Mouse (Mus musculus) right cerebral cortex, postnatal 36 days (tissue): ENCODE results near the gene Hbq1b.
"Not testable (repeated sequence)": the region's sequence is repeated elsewhere in the genome, so short reads cannot be mapped to it uniquely, and the experiment has no call there.

Experiments
- DNase-seq, 2 experiments: peaks; one replicate each; pipeline ENCODE4 v3.0.0; 2022; ENCODE audit warnings: low spot score in 2 of 2, mixed read lengths in 1 of 2

The Hbq1b gene

GRCm38 (mm10) chr11:32267188-32267884, 19.4 kb upstream of the Hbq1b start, which contains the start of gene Nprl3:
Nprl3 (minus strand) TSS chr11:32267707.
- DNase-seq = peak; percentile 93

DNA sequence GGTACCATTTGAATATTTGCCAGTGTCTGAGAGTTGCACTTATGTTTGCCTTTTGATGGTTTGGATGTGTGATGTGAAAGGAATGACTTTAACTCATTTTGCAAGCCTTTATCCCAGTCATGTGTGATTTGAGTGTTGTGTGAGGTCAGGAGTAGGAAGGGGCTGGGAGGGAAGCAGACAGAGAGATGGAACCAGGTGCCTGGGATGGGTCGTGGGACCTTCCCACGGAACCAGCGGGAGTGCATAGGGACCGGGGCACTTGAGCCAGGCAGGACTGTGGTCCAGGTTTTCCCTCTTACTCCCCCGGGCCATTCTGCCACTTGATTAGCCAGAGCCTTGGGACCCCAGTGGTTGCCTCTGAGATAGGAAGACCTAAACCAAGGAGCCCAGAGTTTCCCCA, 18.8 kb upstream of the Hbq1b start:
- DNase-seq = no peak

DNA sequence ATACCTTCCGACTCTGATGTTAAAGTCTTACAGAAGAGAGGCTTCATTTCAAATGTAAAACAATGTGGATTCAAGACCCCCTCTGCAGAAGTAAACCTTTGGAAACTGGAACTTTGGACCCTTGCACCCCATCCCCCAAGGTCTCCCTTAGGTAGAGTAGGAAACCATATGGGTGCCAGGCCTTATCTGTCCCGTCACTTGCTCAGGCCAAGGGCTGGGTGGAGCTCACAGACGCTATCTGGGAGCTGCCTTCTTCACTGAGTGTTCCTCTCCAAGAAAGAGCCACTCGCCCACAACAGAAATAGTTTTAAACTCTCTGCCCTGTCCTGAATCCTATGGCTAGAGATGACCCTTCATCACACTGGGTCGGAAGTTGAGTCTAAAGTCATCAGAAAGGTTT, 17.8 kb upstream of the Hbq1b start:
- DNase-seq = no peak

DNA sequence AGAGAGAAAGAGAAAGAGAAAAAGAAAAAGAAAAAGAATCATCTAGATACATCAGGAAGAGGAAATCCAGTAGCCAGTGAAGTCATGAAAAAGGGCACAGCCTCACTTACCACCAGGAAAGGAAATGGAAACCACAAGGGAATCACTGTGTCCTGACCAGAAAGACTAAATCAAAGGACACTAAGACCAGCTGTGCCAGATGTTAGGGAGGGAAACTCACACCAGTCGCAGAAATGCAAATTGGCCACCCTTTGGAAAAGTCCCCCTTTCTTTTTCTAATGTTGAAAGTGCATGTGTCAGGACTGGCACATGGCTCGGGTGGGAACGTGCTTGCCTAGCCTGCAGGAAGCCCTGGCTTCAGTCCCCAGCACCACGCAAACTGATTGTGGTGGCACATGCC, 15.6 kb upstream of the Hbq1b start:
- no peak for DNase-seq

DNA sequence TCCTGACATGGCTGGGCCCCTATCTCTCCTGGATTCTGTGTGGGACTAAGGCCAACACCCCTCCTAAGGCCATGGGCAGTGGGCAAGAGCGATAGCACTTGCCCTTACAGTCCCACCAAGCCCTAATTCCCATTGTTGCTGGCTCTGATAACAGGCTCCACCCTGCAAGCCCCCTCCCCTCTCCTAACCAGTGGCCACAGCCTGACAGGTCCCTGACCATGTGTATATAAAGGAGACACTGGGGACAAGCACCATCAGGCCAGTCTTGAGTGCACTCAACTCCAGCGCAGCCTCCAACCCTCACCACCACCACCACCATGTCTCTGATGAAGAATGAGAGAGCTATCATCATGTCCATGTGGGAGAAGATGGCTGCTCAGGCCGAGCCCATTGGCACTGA, 10.4 kb upstream of the Hbq1b start, which contains the start of gene Hba-x:
Hba-x (plus strand) TSS at position 54 of the 400 bp plus-strand sequence.
- DNase-seq = no peak

DNA sequence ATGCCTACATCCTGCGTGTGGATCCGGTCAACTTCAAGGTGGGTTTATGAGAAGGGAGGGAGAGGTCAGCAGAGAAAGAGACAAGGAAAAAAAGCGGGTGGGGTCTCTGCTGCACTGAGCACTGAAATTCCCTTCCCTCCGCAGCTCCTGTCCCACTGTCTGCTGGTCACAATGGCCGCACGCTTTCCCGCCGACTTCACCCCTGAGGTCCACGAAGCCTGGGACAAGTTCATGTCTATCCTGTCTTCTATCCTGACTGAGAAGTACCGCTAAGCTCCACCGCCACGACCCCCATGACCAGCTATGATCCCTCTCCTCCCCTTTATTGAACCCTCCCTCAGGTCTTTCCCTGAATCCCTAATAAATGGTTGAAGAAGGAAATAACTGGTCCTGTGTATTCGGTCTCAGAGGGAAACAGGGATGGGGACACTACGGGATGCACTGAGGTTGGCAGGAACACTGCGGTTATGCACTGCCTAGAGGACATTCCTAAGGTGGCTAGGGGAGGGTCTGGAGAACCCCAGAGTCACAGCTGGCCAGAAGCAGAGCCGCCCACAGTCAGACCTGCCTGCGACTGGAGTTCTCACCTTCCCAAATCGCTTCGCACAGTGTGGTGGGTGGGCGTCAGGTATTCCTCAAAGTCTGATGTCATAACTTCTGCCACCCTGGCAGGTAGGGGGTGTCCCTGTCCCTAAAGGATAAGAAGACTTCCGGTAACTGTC, 8.9 kb upstream of the Hbq1b start:
- DNase-seq = no peak

GRCm38 (mm10) chr11:32278458-32278957, 8.3 kb upstream of the Hbq1b start:
- no peak for DNase-seq

- DNase-seq = no peak
These were observed 6.1 kb upstream of the Hbq1b start for GRCm38 (mm10) chr11:32280646-32281045.

DNA sequence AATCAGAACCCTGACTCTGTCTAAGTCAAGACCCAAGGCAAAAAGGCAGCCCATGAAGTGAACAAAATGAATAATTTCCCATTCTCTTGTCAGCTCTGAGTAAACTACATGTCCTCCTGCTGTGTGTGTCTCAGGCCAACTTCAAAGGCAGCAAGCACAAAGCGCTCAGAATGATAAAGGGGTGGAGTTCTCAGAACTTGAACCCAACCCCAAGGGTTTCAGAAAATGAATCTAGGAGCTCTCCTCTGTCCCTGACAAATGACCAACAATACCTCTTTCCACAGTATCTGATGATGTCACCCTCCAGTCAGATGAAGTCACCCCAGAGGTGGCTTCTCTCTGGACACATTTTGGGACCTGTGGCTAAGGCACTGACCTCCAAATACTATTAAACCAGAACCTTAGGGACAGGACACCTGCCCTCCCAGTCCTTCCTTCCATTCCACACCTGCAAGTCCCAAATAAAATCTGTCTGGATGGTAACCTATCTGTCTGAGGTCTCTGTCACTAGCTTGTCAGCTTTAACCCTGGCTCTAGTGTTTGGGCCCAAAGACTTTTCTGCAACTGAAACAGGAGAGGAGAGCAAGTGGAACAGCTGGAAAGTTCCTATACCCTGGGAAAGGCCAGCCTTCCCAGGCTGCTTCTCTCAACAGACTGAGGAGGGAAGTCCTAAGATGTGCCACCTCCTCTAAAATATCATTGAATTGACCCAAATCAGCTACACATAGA, 5.2 kb upstream of the Hbq1b start:
- no peak for DNase-seq

DNA sequence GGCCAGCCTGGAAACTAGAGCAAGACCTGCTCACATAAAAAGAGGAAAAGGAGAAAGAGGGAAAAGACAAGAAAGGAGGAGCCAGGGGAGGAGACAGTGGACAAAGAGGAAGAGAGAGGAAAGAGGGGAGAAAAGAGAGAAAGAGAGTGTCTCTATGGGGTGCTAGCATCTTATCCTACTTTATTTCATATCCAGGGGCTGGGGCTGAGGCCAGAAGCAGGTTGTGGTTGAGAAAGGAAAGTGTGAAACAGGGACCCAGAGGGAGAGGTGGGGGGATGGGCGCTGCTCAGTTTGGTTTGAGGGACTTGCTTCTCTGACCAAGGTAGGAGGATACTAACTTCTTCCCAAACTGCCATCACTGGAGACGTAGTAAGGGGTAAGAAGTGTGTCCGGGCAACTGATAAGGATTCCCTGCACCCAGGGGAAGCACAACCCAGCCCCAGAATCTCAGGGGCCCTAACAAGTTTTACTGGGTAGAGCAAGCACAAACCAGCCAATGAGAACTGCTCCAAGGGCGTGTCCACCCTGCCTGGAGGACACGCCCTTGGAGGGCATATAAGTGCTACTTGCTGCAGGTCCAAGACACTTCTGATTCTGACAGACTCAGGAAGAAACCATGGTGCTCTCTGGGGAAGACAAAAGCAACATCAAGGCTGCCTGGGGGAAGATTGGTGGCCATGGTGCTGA, 3.5 kb upstream of the Hbq1b start, which contains the start of gene Hba-a1:
Hba-a1 (plus strand) TSS at position 421 of the 687 bp plus-strand sequence.
- DNase-seq = not testable (repeated sequence)

- not testable (repeated sequence) for DNase-seq
These were observed 2.2 kb upstream of the Hbq1b start for GRCm38 (mm10) chr11:32284582-32284981.

- no peak for DNase-seq
These were observed 1.6 kb upstream of the Hbq1b start for GRCm38 (mm10) chr11:32285031-32285775.

GRCm38 (mm10) chr11:32285887-32286286, 878 bp upstream of the Hbq1b start:
- not testable (repeated sequence) for DNase-seq

GRCm38 (mm10) chr11:32287493-32287825, 694 bp downstream of the Hbq1b start:
- DNase-seq = no peak

GRCm38 (mm10) chr11:32292819-32293218, 6.1 kb downstream of the Hbq1b start:
- not testable (repeated sequence) for DNase-seq

- DNase-seq = not testable (repeated sequence)
These were observed 6.7 kb downstream of the Hbq1b start for GRCm38 (mm10) chr11:32293479-32293878.

GRCm38 (mm10) chr11:32296203-32296602, 9.4 kb downstream of the Hbq1b start, which contains the start of gene Hba-a2:
Hba-a2 (plus strand) TSS chr11:32296489.
- not testable (repeated sequence) for DNase-seq

GRCm38 (mm10) chr11:32297417-32297816, 10.7 kb downstream of the Hbq1b start:
- not testable (repeated sequence) for DNase-seq

DNA sequence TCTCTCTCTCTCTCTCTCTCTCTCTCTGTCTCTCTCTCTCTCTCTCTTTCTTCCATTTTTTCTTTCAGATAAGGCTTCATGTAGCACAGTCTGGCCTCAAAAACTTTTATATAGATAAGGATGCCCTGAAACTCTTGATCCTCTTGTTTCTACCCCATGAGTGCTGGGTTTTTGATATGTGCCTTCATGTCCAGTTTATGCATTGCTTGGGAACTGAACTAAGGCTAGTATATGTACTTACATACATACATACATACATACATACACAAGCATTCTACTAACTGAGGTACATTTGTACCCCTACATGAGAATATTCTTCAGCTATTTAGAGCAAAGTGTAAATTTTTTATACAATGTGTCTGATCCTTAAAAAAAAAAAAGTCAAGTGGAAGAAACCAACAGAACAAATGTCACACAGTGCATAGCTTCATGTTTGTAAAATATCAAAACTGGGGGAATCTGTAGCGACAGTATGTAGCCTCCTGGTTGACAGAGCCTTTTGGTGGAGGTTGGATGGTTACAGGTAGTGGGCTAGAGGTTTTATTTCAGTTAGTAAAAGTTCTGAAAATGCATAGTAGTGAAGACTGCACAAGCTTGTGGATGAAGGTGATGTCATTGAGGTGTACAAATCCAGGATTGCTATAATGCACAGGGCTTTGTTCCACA, 11.2 kb downstream of the Hbq1b start:
- no peak for DNase-seq

DNA sequence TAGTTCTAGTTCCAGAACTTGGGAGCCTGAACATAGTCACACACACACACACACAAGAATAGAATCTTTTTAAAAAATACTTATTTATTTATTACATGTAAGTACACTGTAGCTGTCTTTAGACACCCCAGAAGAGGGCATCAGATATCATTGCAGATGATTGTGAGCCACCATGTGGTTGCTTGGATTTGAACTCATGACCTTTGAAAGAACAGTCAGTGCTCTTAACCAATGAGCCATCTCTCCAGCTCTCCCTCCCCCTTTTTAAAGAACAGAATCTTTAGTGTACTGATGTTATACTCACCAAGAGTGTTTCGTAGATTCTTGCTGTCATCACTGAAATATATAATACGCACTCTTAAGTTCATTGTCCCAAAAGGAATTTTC, 11.8 kb downstream of the Hbq1b start:
- DNase-seq = no peak
